Mouse (Mus musculus): ENCODE results near the gene Prkd1.

The Prkd1 gene

GRCm38 (mm10) chr12:50554214-50554613 is 94.7 kb downstream of the Prkd1 start:
- no peak for DNase-seq (ENCODE audit: low spot score)

GRCm38 (mm10) chr12:50549860-50550555 is 98.9 kb downstream of the Prkd1 start:
- DNase-seq (ENCODE audit: low spot score), result peak; percentile 32

DNA sequence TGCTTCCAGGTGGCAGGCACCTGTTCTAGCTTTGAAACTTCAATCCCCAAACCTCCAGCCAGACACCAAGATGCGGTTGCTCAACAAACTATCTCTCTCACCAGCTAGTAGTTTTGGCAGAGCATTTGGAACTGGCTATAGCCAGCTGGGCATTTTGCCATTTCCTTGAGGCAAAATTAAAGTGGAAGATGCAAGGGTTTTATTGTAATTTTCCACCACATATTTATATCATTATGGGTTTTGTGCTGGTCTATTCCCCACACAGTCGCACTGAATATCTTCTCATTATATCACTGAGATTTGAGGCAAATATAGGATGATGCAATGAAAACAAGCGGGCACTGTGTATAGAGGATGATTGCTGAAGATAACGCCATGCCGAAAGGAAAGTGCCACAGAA is 102.5 kb downstream of the Prkd1 start:
- DNase-seq (ENCODE audit: low spot score), result no peak

DNA sequence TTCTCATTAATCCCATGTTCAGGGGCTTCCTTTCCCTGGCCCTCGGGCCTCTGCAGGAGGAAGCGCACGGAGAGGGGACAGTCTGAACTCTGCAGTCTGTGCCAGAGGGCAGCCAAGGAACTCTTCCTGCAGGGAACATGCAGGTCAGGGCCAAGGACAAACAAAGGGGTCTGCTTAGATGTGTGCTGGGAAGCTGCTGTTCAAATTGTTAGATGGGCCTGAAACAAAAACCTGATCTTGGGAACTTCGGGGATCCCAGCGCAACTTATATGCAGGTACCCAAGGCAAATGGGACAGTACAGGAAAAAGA is 103.3 kb downstream of the Prkd1 start:
- DNase-seq (ENCODE audit: low spot score), result peak; percentile 9

- no peak for DNase-seq (ENCODE audit: low spot score)
These were observed 103.9 kb downstream of the Prkd1 start for GRCm38 (mm10) chr12:50544855-50545609.

DNA sequence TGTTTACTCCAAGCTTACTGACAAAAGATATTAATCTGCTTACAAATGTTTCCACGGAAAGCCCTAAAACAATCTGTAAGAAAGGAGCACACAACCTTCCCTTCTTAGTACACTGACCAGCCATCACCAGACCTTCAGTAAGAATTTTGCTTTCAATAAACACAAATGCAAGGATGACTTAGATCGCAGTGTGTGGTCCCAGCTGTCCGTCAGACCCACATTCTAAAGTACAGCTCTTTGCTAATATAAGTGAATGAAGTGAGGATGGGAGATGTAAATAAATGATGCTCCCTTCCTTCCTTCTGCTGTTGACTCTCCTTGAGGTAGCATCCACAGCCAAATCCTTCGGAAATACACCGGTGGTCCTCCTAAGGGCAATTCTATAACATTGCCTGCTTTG is 108.1 kb downstream of the Prkd1 start:
- no peak for DNase-seq (ENCODE audit: low spot score)

GRCm38 (mm10) chr12:50538296-50538965 is 110.5 kb downstream of the Prkd1 start:
- DNase-seq (ENCODE audit: low spot score), result no peak

- no peak for DNase-seq (ENCODE audit: low spot score)
These were observed 111.1 kb downstream of the Prkd1 start for GRCm38 (mm10) chr12:50537761-50538160.

DNA sequence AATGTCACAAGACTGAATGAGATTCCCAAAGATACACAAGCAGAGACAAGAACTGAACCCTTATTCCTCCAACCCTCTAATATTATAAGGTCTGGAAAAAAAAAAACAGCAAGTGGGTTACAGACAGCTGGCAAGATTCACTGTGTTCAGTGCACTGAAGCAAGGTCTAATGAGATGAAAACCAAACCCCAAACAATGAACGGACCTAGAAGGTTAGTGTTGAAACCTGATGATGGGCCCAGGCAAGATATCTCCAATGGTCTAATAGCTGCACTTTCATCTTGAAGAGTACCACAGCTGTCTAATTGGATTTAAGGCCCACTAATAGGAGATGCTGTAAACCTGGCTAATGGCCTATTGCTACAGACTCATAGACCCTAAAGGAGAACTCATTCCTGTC is 111.9 kb downstream of the Prkd1 start:
- DNase-seq (ENCODE audit: low spot score), result no peak

DNA sequence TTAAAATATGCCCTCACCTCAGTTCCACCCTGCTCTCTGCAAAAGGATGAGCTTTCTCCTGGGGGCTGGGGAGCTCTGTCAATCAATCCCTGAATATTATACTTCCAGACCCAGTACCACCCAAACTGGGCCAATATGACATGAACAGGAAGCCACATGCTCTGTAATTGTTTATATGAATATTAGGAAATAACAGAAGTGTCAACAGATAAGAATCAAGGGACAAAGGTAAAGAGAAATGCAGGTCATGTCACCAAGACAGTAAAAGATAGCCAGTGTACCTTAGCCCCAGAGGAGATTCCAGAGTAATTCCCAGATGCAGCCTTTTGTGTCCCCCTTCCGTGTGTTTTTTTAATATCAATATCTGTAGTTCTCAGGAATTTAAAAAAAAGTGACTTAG is 120.3 kb downstream of the Prkd1 start:
- DNase-seq (ENCODE audit: low spot score), result no peak

GRCm38 (mm10) chr12:50524061-50524460 is 124.8 kb downstream of the Prkd1 start:
- DNase-seq (ENCODE audit: low spot score), result no peak

DNA sequence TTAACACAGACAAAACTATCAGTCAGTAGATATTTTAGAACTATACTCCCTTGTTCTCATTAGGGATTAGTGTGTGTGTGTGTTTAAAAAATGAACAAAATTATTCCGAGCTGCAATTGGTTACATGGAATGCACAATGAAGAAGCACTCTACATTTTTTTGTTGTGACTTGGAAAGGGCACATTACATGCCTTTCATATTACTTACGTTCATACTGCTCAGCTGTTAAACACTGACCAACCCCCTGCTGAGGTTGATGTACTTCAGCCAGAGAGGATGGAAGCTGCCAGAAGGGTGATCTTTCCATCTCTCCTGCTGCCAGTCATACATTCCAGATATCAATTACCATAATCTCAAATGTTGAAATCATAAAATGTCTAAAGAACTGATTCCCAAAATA is 134.4 kb downstream of the Prkd1 start:
- no peak for DNase-seq (ENCODE audit: low spot score)

DNA sequence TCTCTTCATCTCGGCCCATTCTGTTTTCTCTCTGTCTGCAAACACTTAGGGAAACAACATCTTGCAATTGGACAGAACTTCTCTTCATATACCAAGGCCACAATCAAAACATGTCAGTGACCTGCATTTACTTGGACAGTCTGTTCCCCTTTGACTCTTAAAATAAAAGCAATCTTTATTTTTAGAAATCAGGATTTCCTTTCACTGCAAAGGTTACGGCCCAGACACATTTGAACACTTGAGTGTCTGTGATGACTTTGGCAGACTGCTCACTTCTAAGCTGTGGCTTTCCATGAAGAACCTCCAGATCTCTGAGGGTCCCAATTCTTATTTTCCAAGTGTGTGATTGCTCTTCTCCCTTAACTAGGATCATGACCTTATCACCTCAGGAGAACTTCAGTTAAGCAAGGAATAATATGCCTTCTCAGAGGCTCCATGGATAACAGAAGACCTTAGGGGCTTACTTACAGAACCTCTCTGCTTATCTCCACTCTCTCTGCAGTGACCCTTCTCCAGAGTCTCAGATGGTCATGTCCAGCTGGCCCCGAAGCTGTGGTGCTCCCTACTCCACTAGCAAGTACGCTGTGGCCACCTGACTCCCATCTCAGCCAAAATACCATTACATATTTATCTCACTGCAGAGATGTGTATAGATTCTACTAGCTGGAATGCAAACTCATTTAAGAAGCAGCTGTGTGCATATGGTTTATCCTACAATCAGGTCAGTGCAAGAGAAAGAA is 137.2 kb downstream of the Prkd1 start:
- no peak for DNase-seq (ENCODE audit: low spot score)

- no peak for DNase-seq (ENCODE audit: low spot score)
These were observed 140.1 kb downstream of the Prkd1 start for GRCm38 (mm10) chr12:50508762-50509161.

GRCm38 (mm10) chr12:50499796-50500504 is 148.9 kb downstream of the Prkd1 start:
- no peak for DNase-seq (ENCODE audit: low spot score)

- no peak for DNase-seq (ENCODE audit: low spot score)
These were observed 152.9 kb downstream of the Prkd1 start for GRCm38 (mm10) chr12:50496006-50496405.

DNA sequence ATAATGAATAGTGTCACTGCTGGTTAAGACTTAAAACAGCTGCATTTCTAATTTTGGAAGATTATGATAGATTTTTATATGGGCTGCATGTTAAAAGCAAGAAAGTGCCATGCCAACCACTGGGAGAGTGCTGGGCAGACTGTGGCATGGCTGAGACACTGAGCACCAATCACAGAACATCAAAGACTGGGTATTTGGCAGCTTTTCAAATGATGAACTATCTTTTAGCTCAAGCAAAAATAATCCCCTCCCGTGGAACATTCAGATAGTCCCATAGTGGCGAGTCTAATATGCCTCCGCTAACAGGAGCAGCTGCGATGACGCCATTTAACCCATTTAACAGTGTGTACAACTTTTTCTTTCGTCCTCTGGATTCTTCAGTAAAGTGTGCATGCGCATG is 169.1 kb downstream of the Prkd1 start:
- no peak for DNase-seq (ENCODE audit: low spot score)

- DNase-seq (ENCODE audit: low spot score), result no peak
These were observed 191.7 kb downstream of the Prkd1 start for GRCm38 (mm10) chr12:50457151-50457550.

GRCm38 (mm10) chr12:50451761-50452160 is 197.1 kb downstream of the Prkd1 start:
- DNase-seq (ENCODE audit: low spot score), result no peak

DNA sequence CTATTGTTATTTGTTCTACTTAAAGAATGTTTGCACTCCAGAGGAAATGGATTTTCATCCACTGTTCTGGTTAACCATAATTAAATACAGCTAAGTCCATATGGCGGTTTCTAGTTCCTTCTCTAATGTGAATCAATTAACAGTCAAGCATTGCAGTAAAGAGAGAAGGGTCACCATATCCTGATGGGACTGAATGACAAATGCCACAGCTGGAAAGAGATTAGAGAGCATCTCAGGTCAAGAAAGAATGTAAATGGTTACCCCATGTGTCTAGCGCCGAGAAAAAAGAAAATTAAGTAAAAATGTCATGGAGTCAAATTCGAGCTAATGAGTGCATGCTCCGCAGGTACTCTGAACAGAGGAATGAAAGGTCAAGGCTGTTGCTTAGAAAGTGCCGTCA is 212.2 kb downstream of the Prkd1 start:
- DNase-seq (ENCODE audit: low spot score), result no peak

GRCm38 (mm10) chr12:50430129-50430703 is 218.7 kb downstream of the Prkd1 start:
- no peak for DNase-seq (ENCODE audit: low spot score)

- DNase-seq (ENCODE audit: low spot score), result no peak
These were observed 296.5 kb downstream of the Prkd1 start for GRCm38 (mm10) chr12:50352404-50352803.

Data from ovary, postnatal 36 days (tissue).